Mouse (Mus musculus) limb, embryonic 11.5 days (tissue): Measurements from ENCODE around the gene 1700001O22Rik. TPM values are rescaled to one million over a fixed set of nuclear protein-coding genes. Genes with fewer than 3 reads are reported as not detected.

ENCODE experiments used
- ATAC-seq: fragments of 200-750 bp; cut with Nextera tagmentation; 2 replicates; pipeline ENCODE4 v1.8.0; 2017; ENCODE audit warnings: low read depth; ENCODE audit not compliant: insufficient number of reproducible peaks, low FRiP score, low TSS enrichment
- DNase-seq: peaks from one replicate; pipeline ENCODE4 v3.0.0-alpha.2; 2015; ENCODE audit warnings: low spot score
- H3K27ac ChIP-seq: fragments of 300-500 bp; sonication (generic); replicated peaks from 2 replicates; pipeline ENCODE4 v1.5.1; 2014; ENCODE audit warnings: low read depth, mild to moderate bottlenecking, low read length
- H3K27me3 ChIP-seq: fragments of 300-500 bp; sonication (generic); 2 replicates; pipeline ENCODE4 v1.6.1; 2014; ENCODE audit warnings: mild to moderate bottlenecking, low read length, mixed read lengths; ENCODE audit not compliant: control insufficient read depth, insufficient read depth
- H3K36me3 ChIP-seq: fragments of 300-500 bp; sonication (generic); 2 replicates; pipeline ENCODE4 v1.6.1; 2014; ENCODE audit warnings: mild to moderate bottlenecking, low read length, moderate library complexity, mixed read lengths; ENCODE audit not compliant: control insufficient read depth, insufficient read depth
- H3K4me1 ChIP-seq: fragments of 300-500 bp; sonication (generic); 2 replicates; pipeline ENCODE4 v1.6.1; 2014; ENCODE audit warnings: low read length, mixed read lengths; ENCODE audit not compliant: control insufficient read depth, insufficient read depth
- H3K4me2 ChIP-seq: fragments of 300-500 bp; sonication (generic); 2 replicates; pipeline ENCODE4 v1.6.1; 2014; ENCODE audit warnings: low read depth, mild to moderate bottlenecking, moderate library complexity; ENCODE audit not compliant: severe bottlenecking
- H3K4me3 ChIP-seq: fragments of 300-500 bp; sonication (generic); 2 replicates; pipeline ENCODE4 v1.5.1; 2014; ENCODE audit warnings: low read depth, low read length
- H3K9ac ChIP-seq: fragments of 300-500 bp; sonication (generic); 2 replicates; pipeline ENCODE4 v1.6.1; 2014; ENCODE audit warnings: mild to moderate bottlenecking, low read length
- H3K9me3 ChIP-seq: fragments of 300-500 bp; sonication (generic); 2 replicates; pipeline ENCODE4 v1.6.1; 2016; ENCODE audit warnings: low read length; ENCODE audit not compliant: control insufficient read depth
- WGBS: fragments of 180-500 bp; shearing (Covaris S2); extraction: QIAGEN DNeasy Blood & Tissue Kit; methylation state at CpG from one replicate; pipeline ENCODE4 v1.1.7; 2014; 5-methylcytosine and 5-hydroxymethylcytosine counted together
- polyA plus RNA-seq: library from polyadenylated mRNA; unstranded; fragments of >200 nt; fragmentation: Nextera tagmentation; extraction: Ambion mirVana; gene quantifications from 2 replicates; pipeline ENCODE4 v1.2.1, GENCODE M21; 2014

Gene 1700001O22Rik
- polyA plus RNA-seq, 1 experiment from 2014 or later: 3.9 TPM

DNA sequence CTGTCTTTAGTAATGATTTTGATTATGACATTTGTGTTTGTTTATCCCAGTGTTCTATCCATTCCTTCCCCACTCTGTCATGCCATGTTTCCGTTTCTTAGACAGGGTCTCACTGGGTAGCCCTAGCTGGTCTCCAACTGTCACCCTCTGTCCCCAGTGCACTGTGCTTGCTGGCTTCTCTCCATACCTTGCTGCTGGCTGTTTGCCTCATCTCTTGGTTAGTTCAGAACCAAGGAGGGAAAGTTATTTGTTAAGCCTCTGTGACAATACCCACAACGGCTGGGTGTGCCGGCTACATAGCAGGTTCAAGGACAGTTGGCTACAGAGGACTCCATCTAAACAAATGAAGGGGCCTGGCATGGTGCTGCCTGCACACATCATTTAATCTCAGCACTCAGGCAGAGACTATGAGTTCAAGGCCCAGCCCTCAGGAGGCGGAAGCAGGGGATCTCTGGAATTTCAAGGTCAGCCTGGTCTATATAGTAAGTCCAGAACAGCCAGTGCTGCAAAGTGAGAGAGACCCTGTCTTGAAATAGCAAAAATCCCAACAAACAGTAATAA is 55.8 kb downstream of the 1700001O22Rik start:
- DNase-seq (no peak), ATAC-seq (no peak)
- WGBS: 88% methylated on average over 4 of the region's 4 CpGs
- no peak overlapping the region for H3K4me2 ChIP-seq
- H3K27me3 ChIP-seq: no peaks in the 10 kb centered on the region
- no peak overlapping the region for H3K9ac ChIP-seq
- no peaks in the 10 kb centered on the region for H3K36me3 ChIP-seq
- no peak overlapping the region for H3K27ac ChIP-seq
- peaks cover 16% of the 10 kb centered on the region for H3K4me1 ChIP-seq
- H3K9me3 ChIP-seq: no peaks in the 10 kb centered on the region; the same call in 1 of the 2 replicates
- H3K4me3 ChIP-seq: no peak overlapping the region

Other genes with a start within 250 kb of the 1700001O22Rik start
- 0.37 and 1.0 TPM in 2 replicates for gene Cstad, start 208.6 kb downstream of the 1700001O22Rik start, polyA plus RNA-seq
- gene Ntmt1, start 4.2 kb upstream of the 1700001O22Rik start, polyA plus RNA-seq: 102 and 109 TPM in 2 replicates
- gene Asb6, start 26.7 kb upstream of the 1700001O22Rik start, polyA plus RNA-seq: 38.7 and 40.4 TPM in 2 replicates
- gene Prrx2, start 31.3 kb upstream of the 1700001O22Rik start, polyA plus RNA-seq: 138 and 155 TPM in 2 replicates
- 7.9 and 10.3 TPM in 2 replicates for gene Ptges, start 126.2 kb upstream of the 1700001O22Rik start, polyA plus RNA-seq
- gene Tor1b, start 149.3 kb upstream of the 1700001O22Rik start, polyA plus RNA-seq: 26.3 and 28.1 TPM in 2 replicates
- gene Tor1a, start 164.3 kb upstream of the 1700001O22Rik start, polyA plus RNA-seq: 77.7 and 83.5 TPM in 2 replicates
- gene BC005624, start 178.5 kb upstream of the 1700001O22Rik start, polyA plus RNA-seq: 47.7 and 53.3 TPM in 2 replicates
- gene Usp20, start 178.6 kb upstream of the 1700001O22Rik start, polyA plus RNA-seq: 9.4 and 9.6 TPM in 2 replicates